Mouse (Mus musculus) liver, embryonic 13.5 days (tissue): ENCODE data around the gene Ppara. TPM values are rescaled to one million over a fixed set of nuclear protein-coding genes. Genes with fewer than 3 reads are reported as not detected.

ENCODE experiments used
- ATAC-seq: fragments of 200-750 bp; cut with Nextera tagmentation; 2 replicates; pipeline ENCODE4 v1.8.0; 2017; ENCODE audit warnings: low read depth, mild to moderate bottlenecking, moderate number of reproducible peaks, moderate library complexity
- DNase-seq: peaks from one replicate; pipeline ENCODE4 v3.0.0; 2022
- H3K27ac ChIP-seq: fragments of 300-500 bp; sonication (generic); 2 replicates; pipeline ENCODE4 v1.5.1; 2015; ENCODE audit warnings: moderate library complexity, mild to moderate bottlenecking, inconsistent platforms
- H3K27me3 ChIP-seq: fragments of 300-500 bp; sonication (generic); 2 replicates; pipeline ENCODE4 v1.6.1; 2015; ENCODE audit warnings: mild to moderate bottlenecking, inconsistent platforms
- H3K36me3 ChIP-seq: fragments of 300-500 bp; sonication (generic); 2 replicates; pipeline ENCODE4 v1.6.1; 2015; ENCODE audit warnings: mild to moderate bottlenecking, inconsistent platforms
- H3K4me1 ChIP-seq: fragments of 300-500 bp; sonication (generic); replicated peaks from 2 replicates; pipeline ENCODE4 v1.6.1; 2015; ENCODE audit warnings: inconsistent platforms
- H3K4me2 ChIP-seq: fragments of 300-500 bp; sonication (generic); 2 replicates; pipeline ENCODE4 v1.6.1; 2015; ENCODE audit warnings: inconsistent platforms, mild to moderate bottlenecking, moderate library complexity
- H3K4me3 ChIP-seq: fragments of 300-500 bp; sonication (generic); replicated peaks from 2 replicates; pipeline ENCODE4 v1.5.1; 2015; ENCODE audit warnings: mild to moderate bottlenecking, inconsistent platforms
- H3K9ac ChIP-seq: fragments of 300-500 bp; sonication (generic); 2 replicates; pipeline ENCODE4 v1.6.1; 2015; ENCODE audit warnings: mild to moderate bottlenecking, inconsistent platforms
- H3K9me3 ChIP-seq: fragments of 300-500 bp; sonication (generic); replicated peaks from 2 replicates; pipeline ENCODE4 v1.6.1; 2016; ENCODE audit warnings: inconsistent platforms
- WGBS: fragments of 180-500 bp; shearing (Covaris S2); methylation state at CpG from one replicate; pipeline ENCODE4 v1.1.7; 2015; ENCODE audit not compliant: insufficient replicate concordance; 5-methylcytosine and 5-hydroxymethylcytosine counted together
- polyA plus RNA-seq: library from polyadenylated mRNA; unstranded; fragments of >200 nt; fragmentation: Nextera tagmentation; extraction: Ambion mirVana; gene quantifications from 2 replicates; pipeline ENCODE4 v1.2.1, GENCODE M21; 2015

Gene Ppara
- polyA plus RNA-seq, 1 experiment from 2014 or later, result 7.5 TPM

DNA sequence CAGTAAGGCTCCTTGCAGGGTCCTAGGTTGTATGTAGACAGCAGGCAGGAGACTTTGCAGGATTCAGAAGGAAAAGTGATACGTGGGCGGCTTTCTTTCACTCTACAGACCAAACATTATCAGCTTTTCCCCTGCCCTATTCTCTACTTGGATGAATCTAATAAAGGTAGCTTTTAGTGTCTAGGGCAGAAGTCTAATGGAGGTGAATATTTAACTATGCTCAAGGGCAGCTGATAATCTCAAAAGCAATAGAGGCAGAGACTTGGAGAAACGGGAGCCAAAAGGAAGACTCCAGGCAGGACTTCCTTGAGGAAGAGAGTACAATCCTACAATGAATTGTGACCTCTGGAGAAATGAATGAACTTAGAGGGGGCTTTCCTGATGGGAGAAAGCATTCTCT is 9.2 kb downstream of the Ppara start:
- Histone ChIP-seq H3K4me3 (no peak overlapping the region), H3K36me3 (no peaks in the 10 kb centered on the region), H3K9me3 (no peaks in the 10 kb centered on the region), H3K4me2 (no peak overlapping the region), H3K4me1 (no peaks in the 10 kb centered on the region), H3K27ac (no peak overlapping the region), H3K9ac (no peak overlapping the region), H3K27me3 (no peaks in the 10 kb centered on the region)
- WGBS, result 55% methylated on average over 3 of the region's 3 CpGs
- ATAC-seq (no peak), DNase-seq (no peak)

DNA sequence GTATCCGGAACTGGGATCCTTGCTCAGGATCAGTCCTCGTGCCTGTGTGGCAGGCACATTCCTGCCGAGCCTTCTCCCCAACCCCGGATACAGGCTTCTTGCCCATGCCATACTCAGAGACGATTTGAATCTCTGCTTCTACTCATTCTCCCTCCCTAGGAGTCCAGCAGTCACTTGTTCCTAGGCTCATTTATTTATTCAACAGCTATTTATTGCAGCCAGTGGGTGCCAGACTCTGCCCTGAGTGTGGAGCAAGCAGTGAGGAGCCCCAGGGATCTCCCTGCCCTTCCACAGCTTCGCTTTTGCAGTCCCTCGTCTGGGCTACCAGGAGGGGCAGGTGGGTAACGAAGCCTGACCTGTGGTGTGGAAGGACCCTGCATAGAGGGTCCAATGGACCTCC is 11.4 kb downstream of the Ppara start:
- H3K4me3 ChIP-seq, result no peak overlapping the region
- no peak overlapping the region for H3K27ac ChIP-seq
- H3K27me3 ChIP-seq, result no peaks in the 10 kb centered on the region
- 64% methylated on average over 8 of the region's 8 CpGs for WGBS
- H3K4me2 ChIP-seq, result no peak overlapping the region
- H3K4me1 ChIP-seq, result no peaks in the 10 kb centered on the region
- H3K36me3 ChIP-seq, result no peaks in the 10 kb centered on the region
- ATAC-seq (no peak), DNase-seq (no peak)
- no peak overlapping the region for H3K9ac ChIP-seq
- H3K9me3 ChIP-seq, result no peaks in the 10 kb centered on the region

DNA sequence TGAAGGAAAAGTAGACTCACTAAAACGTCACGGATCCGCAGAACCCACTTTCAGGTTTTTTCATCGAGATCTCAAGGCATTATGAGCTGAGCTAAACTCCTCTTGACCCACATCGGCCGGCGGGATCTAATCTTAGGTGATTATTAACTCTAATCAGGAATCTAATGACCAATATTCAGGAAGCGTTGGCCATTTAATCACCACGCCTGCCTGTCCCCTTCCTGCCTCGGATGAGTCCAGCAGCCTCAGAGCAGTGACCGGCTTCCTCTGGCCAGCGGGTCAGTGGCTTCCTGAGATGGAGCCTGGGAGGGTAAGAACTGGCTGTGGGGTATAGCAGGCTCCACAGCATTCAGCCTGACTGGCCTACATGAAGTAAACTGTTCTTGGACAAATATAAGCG is 11.9 kb downstream of the Ppara start:
- H3K4me1 ChIP-seq, result no peaks in the 10 kb centered on the region
- no peak overlapping the region for H3K27ac ChIP-seq
- H3K27me3 ChIP-seq, result no peaks in the 10 kb centered on the region
- no peak overlapping the region for H3K9ac ChIP-seq
- H3K4me3 ChIP-seq, result no peak overlapping the region
- no peak for ATAC-seq
- no peaks in the 10 kb centered on the region for H3K36me3 ChIP-seq
- H3K9me3 ChIP-seq, result no peaks in the 10 kb centered on the region
- DNase-seq, result no peak
- H3K4me2 ChIP-seq, result no peak overlapping the region
- WGBS, result 56% methylated on average over 13 of the region's 13 CpGs

DNA sequence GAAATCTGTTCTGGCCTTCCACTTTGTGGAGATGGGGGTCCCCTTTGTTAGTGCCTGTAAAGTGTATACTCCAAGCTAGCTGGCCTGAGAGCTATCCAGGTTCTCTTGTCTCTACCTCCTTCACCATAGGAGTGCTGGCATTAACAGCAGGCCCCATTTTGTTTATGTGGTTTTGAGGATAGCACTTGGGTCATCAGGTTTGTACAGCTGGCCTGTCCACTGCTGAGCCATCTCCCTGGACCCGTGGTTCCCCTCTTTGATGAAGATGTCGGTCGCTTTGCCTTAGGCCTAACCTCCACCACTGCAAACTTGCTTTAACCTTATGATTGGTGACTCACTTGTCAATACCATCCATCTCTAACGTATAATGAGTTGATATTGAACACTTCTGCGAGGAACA is 13.2 kb downstream of the Ppara start:
- H3K36me3 ChIP-seq, result no peaks in the 10 kb centered on the region
- H3K4me3 ChIP-seq, result no peak overlapping the region
- H3K27ac ChIP-seq, result no peak overlapping the region
- no peak overlapping the region for H3K4me2 ChIP-seq
- ATAC-seq (no peak), DNase-seq (no peak)
- no peaks in the 10 kb centered on the region for H3K27me3 ChIP-seq
- H3K9ac ChIP-seq, result no peak overlapping the region
- 61% methylated on average over 5 of the region's 5 CpGs for WGBS
- no peaks in the 10 kb centered on the region for H3K9me3 ChIP-seq
- H3K4me1 ChIP-seq, result no peaks in the 10 kb centered on the region

DNA sequence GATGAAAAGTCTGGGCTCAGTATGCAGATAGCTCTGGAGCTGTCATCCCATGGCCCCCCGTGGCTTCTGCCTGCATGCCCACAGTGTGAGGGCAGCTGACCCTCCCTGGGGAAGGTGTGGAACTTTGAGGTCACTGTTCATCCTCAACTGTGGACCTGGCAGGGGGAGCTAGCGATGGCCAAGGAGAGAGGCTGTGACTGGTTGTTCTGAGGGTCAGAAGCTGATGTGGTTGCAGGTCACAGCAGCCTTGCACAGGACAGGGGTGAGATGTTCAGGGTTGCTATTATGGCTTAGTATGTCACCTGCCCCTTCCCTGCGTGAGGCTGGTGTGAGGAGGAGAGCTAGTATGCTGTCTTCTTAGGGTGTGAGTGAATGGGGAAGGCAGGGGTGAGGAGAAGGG is 13.7 kb downstream of the Ppara start:
- H3K36me3 ChIP-seq, result no peaks in the 10 kb centered on the region
- no peak overlapping the region for H3K9ac ChIP-seq
- no peaks in the 10 kb centered on the region for H3K4me1 ChIP-seq
- no peaks in the 10 kb centered on the region for H3K9me3 ChIP-seq
- no peaks in the 10 kb centered on the region for H3K27me3 ChIP-seq
- ATAC-seq (no peak), DNase-seq (no peak)
- H3K4me2 ChIP-seq, result no peak overlapping the region
- no peak overlapping the region for H3K27ac ChIP-seq
- 45% methylated on average over 3 of the region's 3 CpGs for WGBS
- H3K4me3 ChIP-seq, result no peak overlapping the region

DNA sequence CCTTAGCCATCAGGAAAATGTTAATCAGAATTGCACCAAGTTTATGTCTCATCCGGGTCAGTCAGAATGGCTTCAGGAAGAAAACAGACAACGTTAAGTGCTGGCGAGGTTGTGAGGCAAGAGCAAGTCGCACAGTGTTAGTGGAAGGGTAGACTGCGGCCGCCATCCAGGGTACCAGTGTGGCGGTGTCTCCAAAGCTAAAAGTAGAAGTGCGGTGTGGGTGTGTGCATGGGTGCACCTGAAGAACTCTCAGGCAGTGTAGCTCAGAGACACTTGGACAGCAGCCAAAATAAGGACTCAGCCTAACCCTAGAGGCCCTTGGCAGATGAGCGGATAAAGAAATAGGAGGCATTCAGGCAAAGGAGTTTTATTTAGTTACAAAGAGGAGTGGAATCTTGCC is 14.4 kb downstream of the Ppara start:
- DNase-seq, result no peak
- Histone ChIP-seq H3K9me3 (no peaks in the 10 kb centered on the region), H3K36me3 (no peaks in the 10 kb centered on the region), H3K4me2 (no peak overlapping the region), H3K4me3 (no peak overlapping the region), H3K27me3 (no peaks in the 10 kb centered on the region), H3K4me1 (no peaks in the 10 kb centered on the region), H3K9ac (no peak overlapping the region), H3K27ac (no peak overlapping the region)
- 74% methylated on average over 9 of the region's 9 CpGs for WGBS
- no peak for ATAC-seq

DNA sequence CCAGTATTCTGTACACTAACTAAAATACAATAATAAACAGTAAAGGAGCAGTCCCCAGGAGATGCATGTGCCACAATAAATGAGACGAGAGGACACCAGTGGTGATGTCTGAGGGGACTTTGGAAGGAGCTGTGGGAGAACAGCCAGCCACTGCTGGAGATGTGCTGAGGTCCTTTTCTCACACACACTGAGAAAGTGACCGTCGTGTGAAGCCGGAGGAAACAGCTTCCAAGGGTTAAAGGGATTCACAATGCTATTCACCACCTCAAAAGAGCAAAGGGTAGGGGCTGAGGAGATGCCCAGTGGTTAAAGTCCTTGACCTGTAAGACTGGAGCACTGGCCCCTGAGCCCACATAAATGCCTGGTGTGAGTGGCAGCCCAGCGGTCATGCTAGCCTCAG is 15.3 kb downstream of the Ppara start:
- DNase-seq, result no peak
- H3K27ac ChIP-seq, result no peak overlapping the region
- no peak overlapping the region for H3K4me2 ChIP-seq
- 0 out of 2 replicates have a peak, but pooled peaks cover 4% of the 10 kb centered on the region for H3K4me1 ChIP-seq
- 58% methylated on average over 5 of the region's 5 CpGs for WGBS
- H3K4me3 ChIP-seq, result no peak overlapping the region
- no peaks in the 10 kb centered on the region for H3K27me3 ChIP-seq
- no peaks in the 10 kb centered on the region for H3K9me3 ChIP-seq
- ATAC-seq, result no peak
- H3K36me3 ChIP-seq, result no peaks in the 10 kb centered on the region
- no peak overlapping the region for H3K9ac ChIP-seq

DNA sequence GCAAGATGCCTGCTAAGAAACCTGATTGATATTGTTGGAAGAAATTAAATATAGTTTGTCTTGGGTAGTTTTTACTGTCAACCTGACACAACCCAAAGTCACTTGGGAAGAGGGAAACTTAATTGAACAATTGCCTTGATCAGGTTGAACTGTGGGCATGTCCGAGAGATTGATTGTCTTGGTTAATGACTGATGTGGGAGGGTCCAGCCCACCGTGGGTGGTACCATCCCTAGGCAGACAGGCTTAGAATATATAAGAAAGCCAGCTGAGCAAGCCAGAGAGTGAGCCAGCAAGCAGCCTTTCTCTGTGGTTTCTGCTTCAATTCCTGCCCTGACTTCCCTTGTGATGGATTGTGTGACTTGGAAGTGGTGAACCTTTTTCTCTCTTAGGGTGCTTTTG is 17.9 kb downstream of the Ppara start:
- Histone ChIP-seq H3K36me3 (peaks cover 4% of the 10 kb centered on the region; the same call in 1 of the 2 replicates), H3K4me2 (no peak overlapping the region), H3K27ac (no peak overlapping the region), H3K27me3 (no peaks in the 10 kb centered on the region), H3K9me3 (peaks cover 4% of the 10 kb centered on the region; the same call in 1 of the 2 replicates), H3K9ac (no peak overlapping the region), H3K4me3 (no peak overlapping the region), H3K4me1 (0 out of 2 replicates have a peak, but pooled peaks cover 4% of the 10 kb centered on the region)
- whole genome bisulfite sequencing, result 46% methylated on average over 2 of the region's 2 CpGs
- ATAC-seq, result no peak
- DNase-seq, result no peak

DNA sequence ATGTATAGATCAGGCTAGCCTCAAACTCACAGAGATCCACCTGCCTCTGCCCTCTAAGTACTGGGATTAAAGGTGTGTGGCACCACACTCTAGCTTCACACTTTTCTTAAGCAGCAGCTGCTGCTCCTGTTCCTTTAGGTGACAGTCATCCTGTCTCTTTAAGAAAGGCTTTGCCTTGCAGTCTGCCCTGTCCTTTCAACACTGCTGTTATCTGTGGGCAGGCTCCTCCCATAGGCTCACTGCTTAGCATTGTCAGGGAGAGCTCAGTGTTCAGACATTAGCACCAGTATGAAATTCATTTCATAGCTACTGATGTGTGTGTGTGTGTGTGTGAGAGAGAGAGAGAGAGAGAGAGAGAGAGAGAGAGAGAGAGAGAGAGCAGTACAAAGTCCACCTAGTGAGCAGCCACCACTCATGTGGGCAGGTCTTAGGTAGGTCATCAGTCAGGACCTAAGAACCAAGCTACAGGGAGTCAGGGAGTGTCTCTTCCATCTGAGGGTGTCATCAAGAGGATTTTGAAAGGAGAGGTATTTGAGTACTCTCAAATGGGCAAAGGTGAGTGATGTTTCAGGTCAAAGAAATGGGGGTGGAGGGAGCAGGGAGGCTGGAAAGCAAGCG is 19.4 kb downstream of the Ppara start:
- no peak overlapping the region for H3K4me3 ChIP-seq
- ATAC-seq, result no peak
- H3K36me3 ChIP-seq, result peaks cover 10% of the 10 kb centered on the region; the same call in 1 of the 2 replicates
- no peak overlapping the region for H3K4me2 ChIP-seq
- H3K9me3 ChIP-seq, result peaks cover 10% of the 10 kb centered on the region; the same call in 1 of the 2 replicates
- no peak overlapping the region for H3K9ac ChIP-seq
- no peaks in the 10 kb centered on the region for H3K27me3 ChIP-seq
- 0 out of 2 replicates have a peak, but pooled peaks cover 4% of the 10 kb centered on the region for H3K4me1 ChIP-seq
- H3K27ac ChIP-seq, result no peak overlapping the region; the same call in 1 of the 2 replicates
- 71% methylated on average over 1 of the region's 1 CpGs for WGBS
- no peak for DNase-seq

DNA sequence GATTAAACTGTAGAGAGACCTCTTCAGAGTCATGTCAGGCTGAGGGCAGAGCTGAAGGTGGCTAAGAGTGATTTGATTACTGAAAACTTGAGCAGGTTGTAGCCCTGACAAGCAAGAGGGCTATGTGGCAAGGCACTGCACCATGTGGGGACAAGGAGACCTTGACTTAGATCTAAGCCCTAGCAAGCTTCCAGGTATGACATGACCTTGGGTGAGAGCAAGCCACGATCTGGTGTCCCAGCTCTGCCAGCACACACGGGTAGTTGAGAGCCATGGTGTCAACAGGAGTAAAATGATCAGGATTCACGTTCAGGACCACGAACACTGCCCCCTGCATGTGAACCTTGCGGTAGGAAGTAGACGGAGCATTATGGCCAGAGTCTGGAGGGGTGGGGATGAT is 20.4 kb downstream of the Ppara start:
- no peak overlapping the region for H3K9ac ChIP-seq
- H3K4me1 ChIP-seq, result 0 out of 2 replicates have a peak, but pooled peaks cover 4% of the 10 kb centered on the region
- ATAC-seq (no peak), DNase-seq (no peak)
- no peak overlapping the region for H3K4me3 ChIP-seq
- H3K27ac ChIP-seq, result no peak overlapping the region
- H3K27me3 ChIP-seq, result no peaks in the 10 kb centered on the region
- no peak overlapping the region for H3K4me2 ChIP-seq
- peaks cover 10% of the 10 kb centered on the region; the same call in 1 of the 2 replicates for H3K9me3 ChIP-seq
- H3K36me3 ChIP-seq, result peaks cover 10% of the 10 kb centered on the region; the same call in 1 of the 2 replicates
- 47% methylated on average over 6 of the region's 6 CpGs for WGBS

DNA sequence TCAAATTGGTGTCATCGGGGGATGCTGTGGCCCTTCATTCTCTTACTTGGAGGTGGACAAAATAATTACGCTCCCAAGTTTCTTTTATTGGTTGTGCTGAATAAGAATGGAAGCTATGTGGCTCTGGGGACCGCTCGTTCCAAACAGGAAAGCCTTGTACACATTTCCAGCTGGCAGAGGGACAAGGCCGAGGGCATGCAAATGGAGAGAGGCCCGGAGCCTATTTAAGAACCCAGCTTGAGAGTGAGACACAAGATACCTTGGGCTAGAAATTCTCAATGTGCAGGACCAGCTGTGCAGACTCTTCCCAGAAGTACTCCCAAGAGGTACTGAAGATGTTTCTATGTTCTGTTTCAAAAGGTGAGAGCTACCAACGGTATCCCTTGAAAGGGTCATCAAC is 21.8 kb downstream of the Ppara start:
- H3K9me3 ChIP-seq, result peaks cover 10% of the 10 kb centered on the region; the same call in 1 of the 2 replicates
- no peak overlapping the region for H3K4me3 ChIP-seq
- H3K4me2 ChIP-seq, result no peak overlapping the region
- DNase-seq (no peak), ATAC-seq (no peak)
- H3K9ac ChIP-seq, result no peak overlapping the region
- H3K36me3 ChIP-seq, result peaks cover 10% of the 10 kb centered on the region; the same call in 1 of the 2 replicates
- WGBS, result 73% methylated on average over 7 of the region's 7 CpGs
- no peaks in the 10 kb centered on the region for H3K27me3 ChIP-seq
- no peak overlapping the region for H3K27ac ChIP-seq
- H3K4me1 ChIP-seq, result 0 out of 2 replicates have a peak, but pooled peaks cover 4% of the 10 kb centered on the region

DNA sequence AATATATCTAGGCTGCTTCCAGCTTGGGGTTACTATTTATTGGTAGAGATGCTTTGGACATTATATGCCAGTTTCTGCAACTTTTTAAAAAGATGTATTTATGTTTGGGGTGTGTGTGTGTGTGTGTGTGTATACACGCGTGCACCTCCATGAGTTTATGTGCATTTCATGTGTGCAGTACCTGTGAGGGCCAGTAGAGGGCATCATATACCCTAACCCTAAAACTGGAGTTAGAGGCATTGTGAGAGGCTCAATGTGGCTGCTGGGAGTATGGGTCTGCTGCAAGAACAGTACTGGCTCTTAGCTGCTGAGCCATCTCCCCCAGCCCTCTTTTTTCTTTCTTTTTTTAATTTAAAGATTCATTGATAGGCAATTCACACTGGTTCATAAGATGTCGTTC is 23.0 kb downstream of the Ppara start:
- Histone ChIP-seq H3K4me2 (no peak overlapping the region), H3K36me3 (peaks cover 10% of the 10 kb centered on the region; the same call in 1 of the 2 replicates), H3K27ac (no peak overlapping the region), H3K4me1 (0 out of 2 replicates have a peak, but pooled peaks cover 4% of the 10 kb centered on the region), H3K9ac (no peak overlapping the region), H3K4me3 (no peak overlapping the region), H3K9me3 (peaks cover 10% of the 10 kb centered on the region; the same call in 1 of the 2 replicates), H3K27me3 (no peaks in the 10 kb centered on the region)
- DNase-seq (no peak), ATAC-seq (no peak)
- 78% methylated on average over 3 of the region's 3 CpGs for WGBS
